Mouse (Mus musculus) left cerebral cortex, postnatal 25 days (tissue): ENCODE results near the gene Coro1a. TPM values are rescaled to one million over a fixed set of nuclear protein-coding genes. Genes with fewer than 3 reads are reported as not detected.
"Not testable (repeated sequence)": the region's sequence is repeated elsewhere in the genome, so short reads cannot be mapped to it uniquely, and the experiment has no call there.

Experiments used
- DNase-seq, 2 experiments: peaks; one replicate each; pipeline ENCODE4 v3.0.0; 2022; ENCODE audit warnings: low spot score in 2 of 2, mixed read lengths in 1 of 2
- intact Hi-C: fragments of 180-260 bp; cut with DNase I; formaldehyde crosslinking; loops from one replicate; pipeline ENCODE4 v1.15.1; 2025
- total RNA-seq, 2 experiments: library from RNA; stranded (reverse); gene quantifications; 2 replicates each; pipeline ENCODE4 v1.2.3; 2021

Gene Coro1a
- 100 to 1,000 TPM; 163 to 167 TPM for total RNA-seq

- DNase-seq, result peak in 1 of 2 experiments; percentile 46
- intact Hi-C loops, result no loop called here
Measured at GRCm38 (mm10) chr7:126707442-126708174, at the start of gene Coro1a. Gene Coro1a (minus strand): TSS chr7:126707787.

GRCm38 (mm10) chr7:126754866-126755265 is 47.3 kb upstream of the Coro1a start:
- peak; percentile 73 to 81 for DNase-seq
- intact Hi-C loops, result loop anchor here (5.0 kb wide), 1 partner anchor 108 kb away; the partner anchor contains the start of gene Sgf29

GRCm38 (mm10) chr7:126749582-126750343 is 42.2 kb upstream of the Coro1a start:
- no peak for DNase-seq
- intact Hi-C loops, result no loop called here

- intact Hi-C loops, result no loop called here
- DNase-seq, result no peak
Measured at GRCm38 (mm10) chr7:126748824-126749223, 41.2 kb upstream of the Coro1a start.

- DNase-seq, result no peak
- intact Hi-C loops, result no loop called here
Measured at GRCm38 (mm10) chr7:126746798-126747197, 39.2 kb upstream of the Coro1a start.

GRCm38 (mm10) chr7:126746066-126746465 is 38.5 kb upstream of the Coro1a start:
- intact Hi-C loops, result no loop called here
- DNase-seq, result peak; percentile 17 to 55

- intact Hi-C loops, result no loop called here
- DNase-seq, result peak in 1 of 2 experiments; percentile 56
Measured at GRCm38 (mm10) chr7:126741964-126742482, 34.4 kb upstream of the Coro1a start.

- intact Hi-C loops, result no loop called here
- DNase-seq, result no peak
Measured at GRCm38 (mm10) chr7:126741452-126741851, 33.9 kb upstream of the Coro1a start.

GRCm38 (mm10) chr7:126740977-126741376 is 33.4 kb upstream of the Coro1a start:
- intact Hi-C loops, result no loop called here
- no peak for DNase-seq

- DNase-seq, result no peak
- intact Hi-C loops, result no loop called here
Measured at GRCm38 (mm10) chr7:126740132-126740735, 32.6 kb upstream of the Coro1a start.

GRCm38 (mm10) chr7:126739551-126739950 is 32.0 kb upstream of the Coro1a start:
- peak; percentile 44 to 93 for DNase-seq
- intact Hi-C loops, result loop anchor here (1.0 to 2.0 kb wide), 3 partner anchors 19 to 35 kb away; no protein-coding TSS in a partner anchor

GRCm38 (mm10) chr7:126736122-126736521 is 28.5 kb upstream of the Coro1a start:
- DNase-seq, result no peak
- intact Hi-C loops, result no loop called here

GRCm38 (mm10) chr7:126730256-126730789 is 22.7 kb upstream of the Coro1a start:
- intact Hi-C loops, DNase-seq: not testable (repeated sequence)

GRCm38 (mm10) chr7:126725667-126726066 is 18.1 kb upstream of the Coro1a start:
- no peak for DNase-seq
- intact Hi-C loops, result no loop called here

- intact Hi-C loops, result no loop called here
- no peak for DNase-seq
Measured at GRCm38 (mm10) chr7:126725077-126725476, 17.5 kb upstream of the Coro1a start.

GRCm38 (mm10) chr7:126721635-126722034 is 14.0 kb upstream of the Coro1a start:
- DNase-seq, result no peak
- intact Hi-C loops, result loop anchor here (2.0 kb wide), 1 partner anchor 17 kb away; no protein-coding TSS in a partner anchor

GRCm38 (mm10) chr7:126718787-126719337 is 11.3 kb upstream of the Coro1a start:
- DNase-seq, result peak in 1 of 2 experiments; percentile 76

GRCm38 (mm10) chr7:126717566-126717965 is 10.0 kb upstream of the Coro1a start:
- intact Hi-C loops, result no loop called here
- no peak for DNase-seq

More at GRCm38 (mm10) chr7:126718787-126719337, 11.3 kb upstream of the Coro1a start:
- intact Hi-C loops, result no loop called here

- DNase-seq, result no peak
- intact Hi-C loops, result no loop called here
Measured at GRCm38 (mm10) chr7:126715679-126716078, 8.1 kb upstream of the Coro1a start.
